Mouse (Mus musculus) kidney, adult 2 months (tissue): ENCODE measurements around the gene Bhlha9.

Experiments
- CTCF ChIP-seq: fragments of 200-500 bp; conservative IDR thresholded peaks from 2 replicates; pipeline ENCODE4 v1.5.1; 2011; ENCODE audit warnings: low read depth, mild to moderate bottlenecking, control low read depth, low read length, moderate library complexity, mixed read lengths; ENCODE audit not compliant: insufficient read depth, insufficient read length
- POLR2A ChIP-seq: fragments of 200-500 bp; IDR thresholded peaks from one replicate; pipeline ENCODE4 v1.6.1; 2011; ENCODE audit warnings: low read depth, low read length, control low read depth

DNA sequence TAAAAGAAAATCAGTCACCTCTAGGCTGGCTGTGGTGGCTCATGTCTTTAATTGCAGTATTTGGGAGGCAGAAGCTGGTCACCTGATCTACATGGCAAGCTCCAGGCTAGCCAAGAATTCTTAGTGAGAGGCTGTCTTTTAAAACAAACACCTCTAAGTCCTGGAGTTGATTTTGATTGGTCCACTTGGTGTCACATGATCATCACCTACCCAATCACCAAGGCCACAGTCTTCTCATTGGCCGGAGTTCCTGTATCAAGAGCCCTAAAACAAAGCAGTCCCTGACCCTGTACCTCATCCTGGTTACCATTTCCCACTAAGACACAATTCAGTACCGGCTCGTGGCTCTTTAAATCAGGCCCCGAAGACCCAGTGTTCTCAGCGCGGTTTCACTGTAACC lies 23.5 kb downstream of the Bhlha9 start:
- TF ChIP-seq CTCF (no peak), POLR2A (no peak)
